Mouse (Mus musculus): Measurements from ENCODE around the gene Aqp3.

- TF ChIP-seq CTCF (conservative IDR thresholded peaks at IDR 0.05; ENCODE audit: insufficient read depth, insufficient read length, low read depth, low read length): no peak
- TF ChIP-seq POLR2A (IDR thresholded peaks at IDR 0.05; ENCODE audit: low read depth, low read length): no peak
Measured at GRCm38 (mm10) chr4:41046254-41046795, 51.7 kb downstream of the Aqp3 start.
